ENCODE assay signal across 11 mouse cellular contexts in the genomic region with DNA sequence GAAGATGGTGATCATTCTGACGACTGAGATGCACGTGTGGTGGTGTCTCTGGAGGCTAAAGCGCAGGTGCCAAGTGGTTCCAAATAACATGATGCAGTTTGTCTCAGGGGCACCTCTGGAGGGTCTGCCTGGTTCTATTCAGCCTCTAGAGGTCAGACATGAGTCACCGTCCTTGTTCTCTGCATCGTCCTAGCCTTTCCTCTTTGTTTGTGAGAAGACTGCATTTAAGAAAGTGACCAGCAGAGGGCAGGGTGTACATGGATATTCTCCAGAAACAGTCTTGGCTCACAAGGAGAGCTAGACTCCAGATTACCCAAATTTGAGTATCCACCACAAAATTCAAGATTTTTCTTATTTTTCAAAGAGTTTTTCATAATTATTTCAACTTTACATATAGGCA. TPM values are rescaled to one million over a fixed set of nuclear protein-coding genes. Genes with fewer than 3 reads are reported as not detected.
DNase-seq lines count a peak whose midpoint lies in the region; ATAC-seq and TF ChIP-seq lines count a peak whose summit lies in the region.
"Had no signal": no experiment of that assay in that cellular context is flagged by ENCODE, and none has a peak within 500 bp of the region (broad histone marks: within the 10 kb centered on the region; RNA-seq: fewer than 3 reads in every experiment).

No protein-coding gene starts in this region.

- H3K79me2 ChIP-seq in MEL (ENCODE audit: control insufficient read depth, insufficient read depth, low read length, poor library complexity), result no peaks in the 10 kb centered on the region

- H3K4me1 ChIP-seq in kidney, embryonic 14.5 days (ENCODE audit: control insufficient read depth, insufficient read depth, low read length), result no peaks in the 10 kb centered on the region
- H3K4me1 ChIP-seq in MEL (ENCODE audit: control insufficient read depth in 1 of 2, insufficient read depth in 2 of 2, low read length in 2 of 2), result peaks cover 0 to 6% of the 10 kb centered on the region in 2 experiments; a peak in 1 of 4 replicates
- H3K4me1 ChIP-seq: lung, embryonic 15.5 days had no signal

- no peak for TF ChIP-seq POLR2A in MEL (IDR thresholded peaks at IDR 0.05; ENCODE audit: control insufficient read depth in 1 of 2, insufficient read depth in 1 of 2, low read depth in 1 of 2, low read length in 2 of 2, poor library complexity in 1 of 2)

- TF ChIP-seq RAD21 in MEL (IDR thresholded peaks at IDR 0.05; ENCODE audit: low read depth, low read length), result peak; percentile 64

- H3K27me3 ChIP-seq in kidney, embryonic 14.5 days (ENCODE audit: control insufficient read depth, insufficient read depth, low read length), result no peaks in the 10 kb centered on the region
- H3K27me3 ChIP-seq in MEL (ENCODE audit: control insufficient read depth in 1 of 2, insufficient read depth in 2 of 2, low read length in 2 of 2), result no peaks in the 10 kb centered on the region; a peak in 1 of 4 replicates
- H3K27me3 ChIP-seq: lung, embryonic 15.5 days had no signal

- no peak overlapping the region for H3K9ac ChIP-seq in kidney, embryonic 14.5 days (ENCODE audit: low read depth, low read length)
- H3K9ac ChIP-seq in MEL (ENCODE audit: control insufficient read depth, low read depth, low read length, poor library complexity, severe bottlenecking), result no peak overlapping the region
- H3K9ac ChIP-seq: lung, embryonic 15.5 days had no signal

- H3K4me2 ChIP-seq in kidney, embryonic 14.5 days (replicated peaks; ENCODE audit: low read depth, low read length), result no peak overlapping the region
- H3K4me2 ChIP-seq: lung, embryonic 15.5 days had no signal

- H3K27ac ChIP-seq in kidney, embryonic 14.5 days (ENCODE audit: low read depth, low read length), result no peak overlapping the region
- H3K27ac ChIP-seq in MEL (ENCODE audit: control insufficient read depth, low read depth, low read length), result no peak overlapping the region
- H3K27ac ChIP-seq: lung, embryonic 15.5 days had no signal

- ATAC-seq in kidney, embryonic 14.5 days (ENCODE audit: low FRiP score, low TSS enrichment), result no peak
- no peak for ATAC-seq in erythroid progenitor cell, adult 5-6 weeks (replicated peaks; ENCODE audit: low FRiP score, poor library complexity, severe bottlenecking)

- TF ChIP-seq EP300 in MEL (IDR thresholded peaks at IDR 0.05; ENCODE audit: low read depth in 1 of 2, low read length in 2 of 2), result no peak

- WGBS in kidney, embryonic 14.5 days, result 59% methylated on average over 5 of the region's 5 CpGs

- H3K36me3 ChIP-seq in kidney, embryonic 14.5 days (ENCODE audit: control insufficient read depth, insufficient read depth, low read length), result no peaks in the 10 kb centered on the region
- H3K36me3 ChIP-seq in MEL (ENCODE audit: control insufficient read depth in 1 of 2, insufficient read depth in 2 of 2, low read length in 2 of 2), result no peaks in the 10 kb centered on the region
- H3K36me3 ChIP-seq: lung, embryonic 15.5 days had no signal

- TF ChIP-seq CTCF in MEL (IDR thresholded peaks at IDR 0.05 in 2 of 3, conservative IDR thresholded peaks at IDR 0.05 in 1 of 3; ENCODE audit: control insufficient read depth in 1 of 3, insufficient read depth in 1 of 3, low read depth in 2 of 3, low read length in 3 of 3, poor library complexity in 1 of 3, severe bottlenecking in 1 of 3), result peak; percentile 60 to 98 (median 88)

- DNase-seq in kidney, adult 9 months, result peak; percentile 59
- peak; percentile 89 for DNase-seq in MEL (ENCODE audit: low read depth, low spot score)
- DNase-seq in adrenal gland, postnatal 36 days, result peak; percentile 3 to 49
- peak; percentile 1 to 61 for DNase-seq in frontal cortex, adult 2 months (ENCODE audit: extremely low spot score in 1 of 2, low spot score in 1 of 2)
- peak; percentile 53 for DNase-seq in lung, postnatal 10 days
- no peak for DNase-seq in spleen, postnatal 14 days (ENCODE audit: low spot score in 2 of 2)

- H3K9me3 ChIP-seq in kidney, embryonic 14.5 days (ENCODE audit: control insufficient read depth, low read length), result no peaks in the 10 kb centered on the region
- no peaks in the 10 kb centered on the region for H3K9me3 ChIP-seq in MEL (replicated peaks; ENCODE audit: insufficient read depth, low read length)
- H3K9me3 ChIP-seq: lung, embryonic 15.5 days had no signal

- H3K4me3 ChIP-seq in kidney, embryonic 14.5 days (ENCODE audit: low read length), result no peak overlapping the region
- H3K4me3 ChIP-seq in MEL (ENCODE audit: control insufficient read depth in 1 of 2, insufficient read depth in 1 of 2, low read depth in 2 of 2, low read length in 2 of 2), result no peak overlapping the region
- H3K4me3 ChIP-seq: erythroblast, embryonic 14.5 days; lung, embryonic 15.5 days had no signal

TF ChIP-seq in MEL, 35 proteins besides CTCF, POLR2A, EP300 and RAD21:
- TF ChIP-seq MAFK (IDR thresholded peaks at IDR 0.05; ENCODE audit: borderline replicate concordance, low read depth, low read length) (no peak), POLR2AphosphoS2 (IDR thresholded peaks at IDR 0.05; ENCODE audit: low read length) (no peak), E2F4 (IDR thresholded peaks at IDR 0.05; ENCODE audit: borderline replicate concordance, low read depth, low read length) (no peak), MEF2A (IDR thresholded peaks at IDR 0.05; ENCODE audit: extremely low read depth, insufficient replicate concordance, low read depth, low read length, poor library complexity, severe bottlenecking) (no peak), ZC3H11A (IDR thresholded peaks at IDR 0.05; ENCODE audit: low read depth, low read length) (peak; percentile 38; the same call in 1 of the 2 replicates), GATA1 (IDR thresholded peaks at IDR 0.05; ENCODE audit: low read depth, low read length) (no peak), JUND (IDR thresholded peaks at IDR 0.05; ENCODE audit: low read depth, low read length) (0 out of 2 replicates have a peak, but pooled peaks have one; percentile 33), SMC3 (IDR thresholded peaks at IDR 0.05; ENCODE audit: low read depth, low read length) (peak; percentile 66)

RNA-seq across cellular contexts. Expression of gene Ssx9, which starts 15.3 kb away (rescaled TPM):
- not detected in 2 replicates for polyA plus RNA-seq in kidney, embryonic 14.5 days (2014; fragmentation: Nextera tagmentation; extraction: Ambion mirVana)
- total RNA-seq in MEL (2012; rRNA removed), result not detected in 2 replicates
- not detected for polyA plus RNA-seq in MEL (2012; ENCODE audit: insufficient read depth in 1 of 2, insufficient read length in 2 of 2, low read depth in 1 of 2, low replicate concordance in 2 of 2, missing spikeins in 1 of 2)
- not detected for total RNA-seq in adrenal gland, postnatal 36 days (2021)
- polyA plus RNA-seq in frontal cortex, adult 2 months (2012; rRNA removed), result not detected in 2 replicates
- not detected in 2 replicates for total RNA-seq in erythroid progenitor cell, adult 5-6 weeks (2015; ENCODE audit: low replicate concordance)
- not detected in 2 replicates for total RNA-seq in erythroid progenitor cell, adult 5-6 weeks (2017; ENCODE audit: low replicate concordance)
- polyA plus RNA-seq: erythroblast, embryonic 14.5 days; lung, embryonic 15.5 days; stomach, embryonic 14.5 days had no signal

RNA-seq across cellular contexts. Expression of gene Ssxb8, which starts 42.3 kb away (rescaled TPM):
- not detected in 2 replicates for polyA plus RNA-seq in kidney, embryonic 14.5 days (2014; fragmentation: Nextera tagmentation; extraction: Ambion mirVana)
- total RNA-seq in MEL (2012; rRNA removed), result not detected in 2 replicates
- polyA plus RNA-seq in MEL (2012; ENCODE audit: insufficient read depth in 1 of 2, insufficient read length in 2 of 2, low read depth in 1 of 2, low replicate concordance in 2 of 2, missing spikeins in 1 of 2), result not detected
- not detected for total RNA-seq in adrenal gland, postnatal 36 days (2021)
- polyA plus RNA-seq in frontal cortex, adult 2 months (2012; rRNA removed), result 0.32 TPM in 1 of 2 replicates, not detected in the other
- total RNA-seq in erythroid progenitor cell, adult 5-6 weeks (2015; ENCODE audit: low replicate concordance), result not detected in 2 replicates
- not detected in 2 replicates for total RNA-seq in erythroid progenitor cell, adult 5-6 weeks (2017; ENCODE audit: low replicate concordance)
- polyA plus RNA-seq: erythroblast, embryonic 14.5 days; lung, embryonic 15.5 days; stomach, embryonic 14.5 days had no signal

Comparison
In these comparisons a context has a peak if more than half of its experiments do, and no peak if none do; other contexts are left out.
1. DNase-seq: peak in kidney, adult 9 months (single experiment), MEL (single experiment), adrenal gland, postnatal 36 days (2 of 2), frontal cortex, adult 2 months (2 of 2) and lung, postnatal 10 days (single experiment); none in spleen, postnatal 14 days (0 of 2).